Mouse (Mus musculus): ENCODE measurements around the gene Irf4. TPM values are rescaled to one million over a fixed set of nuclear protein-coding genes. Genes with fewer than 3 reads are reported as not detected.

The Irf4 gene
- total RNA-seq, 4 experiments from 2014 or later, result 0.17 to 2.5 (median 0.77) TPM

DNA sequence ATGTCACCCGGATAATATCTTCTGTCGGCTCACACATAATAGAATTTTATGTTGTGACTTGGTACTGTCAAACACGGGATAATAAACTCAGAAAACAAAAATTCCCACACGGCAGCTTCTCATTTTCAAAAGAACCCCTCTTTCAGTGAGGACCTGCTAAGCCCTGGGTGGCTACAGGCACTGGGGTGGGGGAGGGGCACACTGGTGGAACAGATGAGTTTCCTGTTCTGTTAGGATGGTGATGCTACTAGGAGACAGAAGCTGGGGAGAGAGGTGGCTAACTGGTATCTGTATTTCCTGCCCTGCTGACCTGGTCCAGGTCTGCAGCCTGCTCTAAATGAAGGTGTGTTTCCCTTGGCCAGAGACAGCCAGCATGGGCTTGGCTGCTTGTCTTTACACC, 52.9 kb downstream of the Irf4 start:
- no peak for DNase-seq (ENCODE audit: low spot score in 2 of 2)

DNA sequence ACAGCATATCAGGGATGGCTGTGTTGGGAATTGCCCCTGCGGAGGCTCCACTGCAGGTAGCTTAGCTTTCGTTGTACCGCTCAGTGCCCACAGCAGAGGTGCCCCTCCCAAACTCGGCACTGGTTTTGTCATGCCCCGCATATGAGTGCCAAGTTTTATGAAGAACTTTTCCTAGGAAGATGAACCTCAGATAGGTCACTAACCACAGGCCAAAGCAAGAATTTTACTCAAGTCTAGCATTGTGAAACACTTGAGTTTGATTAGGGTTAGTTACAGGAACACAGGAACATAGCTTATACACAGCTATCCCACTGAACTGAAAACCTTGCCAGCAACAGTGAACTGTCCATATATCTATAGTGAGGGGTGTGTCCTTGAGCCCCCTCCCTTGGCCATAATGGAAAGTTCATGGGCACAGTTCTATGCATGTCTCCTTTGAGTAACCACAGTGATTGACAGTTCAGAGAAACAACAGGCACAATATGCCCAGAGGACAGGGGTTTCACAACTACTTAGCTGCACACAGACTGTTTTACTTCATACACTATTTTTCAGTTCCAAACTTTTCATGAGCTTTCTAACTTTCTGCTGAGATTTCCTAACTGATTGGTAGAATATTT, 53.4 kb downstream of the Irf4 start:
- DNase-seq (ENCODE audit: low spot score in 2 of 2), result no peak

- DNase-seq (ENCODE audit: low spot score in 2 of 2), result peak in 1 of 2 experiments; percentile 15
Observed at GRCm38 (mm10) chr13:30809240-30809639, 60.2 kb downstream of the Irf4 start.

GRCm38 (mm10) chr13:30813464-30813863, 64.4 kb downstream of the Irf4 start:
- DNase-seq (ENCODE audit: low spot score in 2 of 2), result no peak

DNA sequence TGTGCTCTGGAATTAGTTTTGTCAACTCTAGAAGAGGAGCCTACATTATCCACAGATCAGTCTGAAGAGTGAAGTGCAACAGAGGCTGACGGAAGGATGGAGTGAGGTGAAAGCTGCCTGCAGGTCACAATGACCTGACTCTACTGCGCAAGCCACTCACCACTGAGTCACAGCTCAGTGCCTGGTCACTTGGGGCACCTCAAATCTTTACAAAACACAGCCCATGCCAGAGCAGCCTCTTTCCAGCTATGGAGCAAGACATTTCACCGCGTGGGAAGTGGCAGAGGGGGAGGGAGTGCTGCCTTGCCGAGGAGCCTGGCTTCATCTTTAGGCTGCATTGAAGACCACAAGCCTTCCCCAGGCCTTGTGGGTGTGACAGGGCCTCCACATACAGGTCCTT, 65.2 kb downstream of the Irf4 start:
- no peak for DNase-seq (ENCODE audit: low spot score in 2 of 2)

Other genes with a start within 250 kb of the Irf4 start
- gene Uqcrfs1, start 203.9 kb upstream of the Irf4 start, total RNA-seq (2022), result 100 to 1,000 TPM; 462 to 488 (median 468) TPM
- 10 to 100 TPM; 39.2 to 50.4 (median 43.9) TPM for gene Dusp22, start 89.2 kb upstream of the Irf4 start, total RNA-seq (2022)
- gene Hus1b, start 198.5 kb downstream of the Irf4 start, total RNA-seq (2022), result under 1 TPM in 1 of 4 experiments, not detected in 3; 0.32 TPM
- gene Exoc2, start 224.9 kb downstream of the Irf4 start, total RNA-seq (2022), result 10 to 100 TPM; 13.9 to 17.2 (median 14.5) TPM
- gene Gm5447, start 225.0 kb downstream of the Irf4 start, total RNA-seq (2022), result under 1 TPM in 1 of 4 experiments, not detected in 3; 0.27 TPM